Mouse (Mus musculus) intestine, embryonic 15.5 days (tissue): ENCODE measurements at regions not wholly inside any gene's neighbourhood (a gene's known extent, or its start where the extent isn't known, plus 50 kb on each side); places are given as distances from the start of the nearest gene placed in this dataset.
"Not testable (repeated sequence)": the region's sequence is repeated elsewhere in the genome, so short reads cannot be mapped to it uniquely, and the experiment has no call there.

Experiments used
- ATAC-seq: fragments of 200-750 bp; cut with Nextera tagmentation; 2 replicates; pipeline ENCODE4 v1.8.0; 2017; ENCODE audit warnings: moderate TSS enrichment, moderate library complexity
- H3K27ac ChIP-seq: fragments of 300-500 bp; sonication (generic); 2 replicates; pipeline ENCODE4 v1.5.1; 2015; ENCODE audit warnings: mild to moderate bottlenecking, inconsistent platforms
- H3K27me3 ChIP-seq: fragments of 300-500 bp; sonication (generic); replicated peaks from 2 replicates; pipeline ENCODE4 v1.6.1; 2015; ENCODE audit warnings: inconsistent platforms
- H3K36me3 ChIP-seq: fragments of 300-500 bp; sonication (generic); 2 replicates; pipeline ENCODE4 v1.6.1; 2015; ENCODE audit warnings: inconsistent platforms
- H3K4me1 ChIP-seq: fragments of 300-500 bp; sonication (generic); replicated peaks from 2 replicates; pipeline ENCODE4 v1.6.1; 2015; ENCODE audit warnings: inconsistent platforms
- H3K4me2 ChIP-seq: fragments of 300-500 bp; sonication (generic); replicated peaks from 2 replicates; pipeline ENCODE4 v1.6.1; 2015; ENCODE audit warnings: mild to moderate bottlenecking, inconsistent platforms
- H3K4me3 ChIP-seq: fragments of 300-500 bp; sonication (generic); replicated peaks from 2 replicates; pipeline ENCODE4 v1.5.1; 2015; ENCODE audit warnings: inconsistent platforms
- H3K9ac ChIP-seq: fragments of 300-500 bp; sonication (generic); 2 replicates; pipeline ENCODE4 v1.6.1; 2015; ENCODE audit warnings: inconsistent platforms
- H3K9me3 ChIP-seq: fragments of 300-500 bp; sonication (generic); 2 replicates; pipeline ENCODE4 v1.6.1; 2016; ENCODE audit warnings: inconsistent platforms
- WGBS: fragments of 180-500 bp; shearing (Covaris S2); methylation state at CpG from one replicate; pipeline ENCODE4 v1.1.7; 2015; 5-methylcytosine and 5-hydroxymethylcytosine counted together

- Histone ChIP-seq H3K27ac (no peak overlapping the region), H3K36me3 (no peaks in the 10 kb centered on the region), H3K4me2 (no peak overlapping the region), H3K9ac (no peak overlapping the region), H3K4me1 (0 out of 2 replicates have a peak, but pooled peaks cover 10% of the 10 kb centered on the region), H3K27me3 (no peaks in the 10 kb centered on the region), H3K9me3 (no peaks in the 10 kb centered on the region), H3K4me3 (no peak overlapping the region)
- no peak for ATAC-seq
- 45% methylated on average over 9 of the region's 9 CpGs for WGBS
Observed at GRCm38 (mm10) chr9:32936462-32936861, 300.4 kb downstream of the Ets1 start.

- Histone ChIP-seq H3K27me3 (no peaks in the 10 kb centered on the region), H3K4me3 (no peak overlapping the region), H3K9ac (no peak overlapping the region), H3K9me3 (no peaks in the 10 kb centered on the region), H3K27ac (no peak overlapping the region), H3K4me2 (no peak overlapping the region), H3K36me3 (no peaks in the 10 kb centered on the region), H3K4me1 (peaks cover 6% of the 10 kb centered on the region; the same call in 1 of the 2 replicates)
- ATAC-seq: no peak
- 78% methylated on average over 7 of the region's 7 CpGs for WGBS
Observed at GRCm38 (mm10) chr9:32937391-32937790, 301.4 kb downstream of the Ets1 start.

- H3K27ac ChIP-seq: no peak overlapping the region
- no peak overlapping the region for H3K4me2 ChIP-seq
- H3K36me3 ChIP-seq: no peaks in the 10 kb centered on the region
- H3K4me1 ChIP-seq: peaks cover 6% of the 10 kb centered on the region; the same call in 1 of the 2 replicates
- no peaks in the 10 kb centered on the region for H3K27me3 ChIP-seq
- WGBS: 88% methylated on average over 6 of the region's 6 CpGs
- no peak overlapping the region for H3K9ac ChIP-seq
- no peaks in the 10 kb centered on the region for H3K9me3 ChIP-seq
- no peak overlapping the region for H3K4me3 ChIP-seq
- ATAC-seq: no peak
Observed at GRCm38 (mm10) chr9:32938857-32939256, 302.8 kb downstream of the Ets1 start.

GRCm38 (mm10) chr9:32939626-32940025 lies 303.6 kb downstream of the Ets1 start:
- H3K27ac ChIP-seq: no peak overlapping the region
- H3K9me3 ChIP-seq: no peaks in the 10 kb centered on the region
- H3K36me3 ChIP-seq: no peaks in the 10 kb centered on the region
- no peak overlapping the region for H3K4me3 ChIP-seq
- H3K9ac ChIP-seq: no peak overlapping the region
- peaks cover 6% of the 10 kb centered on the region; the same call in 1 of the 2 replicates for H3K4me1 ChIP-seq
- H3K27me3 ChIP-seq: no peaks in the 10 kb centered on the region
- WGBS: 94% methylated on average over 3 of the region's 3 CpGs
- H3K4me2 ChIP-seq: no peak overlapping the region
- ATAC-seq: no peak

GRCm38 (mm10) chr9:32940111-32940813 lies 304.2 kb downstream of the Ets1 start:
- Histone ChIP-seq H3K27ac (peak overlapping the region; percentile 25; the same call in 1 of the 2 replicates), H3K4me2 (peak overlapping the region; percentile 66), H3K4me1 (peaks cover 6% of the 10 kb centered on the region; the same call in 1 of the 2 replicates), H3K9ac (peak overlapping the region; percentile 36), H3K9me3 (no peaks in the 10 kb centered on the region), H3K36me3 (no peaks in the 10 kb centered on the region), H3K27me3 (no peaks in the 10 kb centered on the region), H3K4me3 (peak overlapping the region; percentile 40)
- ATAC-seq: peak; percentile 88
- 22% methylated on average over 19 of the region's 19 CpGs for WGBS

GRCm38 (mm10) chr9:32940919-32941767 lies 305.1 kb downstream of the Ets1 start:
- Histone ChIP-seq H3K4me2 (peak overlapping the region; percentile 66), H3K36me3 (no peaks in the 10 kb centered on the region), H3K9me3 (no peaks in the 10 kb centered on the region), H3K27me3 (no peaks in the 10 kb centered on the region), H3K27ac (no peak overlapping the region), H3K4me1 (peaks cover 6% of the 10 kb centered on the region; the same call in 1 of the 2 replicates), H3K9ac (no peak overlapping the region; the same call in 1 of the 2 replicates), H3K4me3 (0 out of 2 replicates have a peak overlapping the region, but pooled peaks have one; percentile 4)
- ATAC-seq: peak; percentile 55
- WGBS: 22% methylated on average over 12 of the region's 12 CpGs

GRCm38 (mm10) chr9:32941768-32942030 lies 305.7 kb downstream of the Ets1 start:
- Histone ChIP-seq H3K4me1 (peaks cover 6% of the 10 kb centered on the region; the same call in 1 of the 2 replicates), H3K27me3 (no peaks in the 10 kb centered on the region), H3K9ac (no peak overlapping the region), H3K9me3 (no peaks in the 10 kb centered on the region), H3K4me3 (no peak overlapping the region), H3K36me3 (no peaks in the 10 kb centered on the region), H3K27ac (no peak overlapping the region), H3K4me2 (no peak overlapping the region)
- ATAC-seq: no peak

- 72% methylated on average over 3 of the region's 3 CpGs for WGBS
- no peak overlapping the region for H3K4me3 ChIP-seq
- ATAC-seq: no peak
- H3K27me3 ChIP-seq: no peaks in the 10 kb centered on the region
- no peaks in the 10 kb centered on the region for H3K4me1 ChIP-seq
- H3K9me3 ChIP-seq: no peaks in the 10 kb centered on the region
- H3K27ac ChIP-seq: no peak overlapping the region
- H3K36me3 ChIP-seq: no peaks in the 10 kb centered on the region
- H3K9ac ChIP-seq: no peak overlapping the region
- no peak overlapping the region for H3K4me2 ChIP-seq
Observed at GRCm38 (mm10) chr9:32947221-32947620, 311.2 kb downstream of the Ets1 start.

- Histone ChIP-seq H3K4me2 (no peak overlapping the region), H3K27me3 (no peaks in the 10 kb centered on the region), H3K9me3 (no peaks in the 10 kb centered on the region), H3K4me1 (no peaks in the 10 kb centered on the region), H3K4me3 (no peak overlapping the region), H3K27ac (no peak overlapping the region), H3K36me3 (no peaks in the 10 kb centered on the region), H3K9ac (no peak overlapping the region)
- 34% methylated on average over 3 of the region's 3 CpGs for WGBS
- ATAC-seq: peak; percentile 63
Observed at GRCm38 (mm10) chr9:32949036-32949435, 313.0 kb downstream of the Ets1 start.

GRCm38 (mm10) chr9:32958716-32959115 lies 322.7 kb downstream of the Ets1 start:
- ATAC-seq: no peak
- no peak overlapping the region for H3K9ac ChIP-seq
- H3K9me3 ChIP-seq: no peaks in the 10 kb centered on the region
- no peak overlapping the region for H3K27ac ChIP-seq
- H3K27me3 ChIP-seq: no peaks in the 10 kb centered on the region
- H3K4me1 ChIP-seq: no peaks in the 10 kb centered on the region
- no peak overlapping the region for H3K4me3 ChIP-seq
- WGBS: 77% methylated on average over 3 of the region's 3 CpGs
- H3K36me3 ChIP-seq: no peaks in the 10 kb centered on the region
- no peak overlapping the region for H3K4me2 ChIP-seq

- not testable (repeated sequence) for H3K27ac ChIP-seq, ATAC-seq, H3K9me3 ChIP-seq, H3K4me3 ChIP-seq, H3K4me2 ChIP-seq, H3K27me3 ChIP-seq, H3K9ac ChIP-seq, H3K36me3 ChIP-seq, H3K4me1 ChIP-seq
Observed at GRCm38 (mm10) chr9:32959468-32959867, 323.4 kb downstream of the Ets1 start.

GRCm38 (mm10) chr9:32962679-32963205 lies 326.7 kb downstream of the Ets1 start:
- H3K27me3 ChIP-seq: no peaks in the 10 kb centered on the region
- H3K4me2 ChIP-seq: no peak overlapping the region
- no peak for ATAC-seq
- no peaks in the 10 kb centered on the region for H3K9me3 ChIP-seq
- no peaks in the 10 kb centered on the region for H3K36me3 ChIP-seq
- no peak overlapping the region for H3K27ac ChIP-seq
- WGBS: 89% methylated on average over 5 of the region's 5 CpGs
- H3K4me3 ChIP-seq: no peak overlapping the region
- no peak overlapping the region for H3K9ac ChIP-seq
- H3K4me1 ChIP-seq: no peaks in the 10 kb centered on the region
